Mouse (Mus musculus) central nervous system, embryonic 14 days (tissue): ENCODE results near the gene Prkaa1. TPM values are rescaled to one million over a fixed set of nuclear protein-coding genes. Genes with fewer than 3 reads are reported as not detected.

Source experiments
- polyA plus RNA-seq: library from polyadenylated mRNA; depleted of rRNA; stranded (reverse); fragments of >200 nt; gene quantifications from 2 replicates; pipeline ENCODE4 v1.2.3, GENCODE M21; 2012; rRNA removed

The Prkaa1 gene
- polyA plus RNA-seq, result 11.9 and 12.9 TPM in 2 replicates

DNA sequence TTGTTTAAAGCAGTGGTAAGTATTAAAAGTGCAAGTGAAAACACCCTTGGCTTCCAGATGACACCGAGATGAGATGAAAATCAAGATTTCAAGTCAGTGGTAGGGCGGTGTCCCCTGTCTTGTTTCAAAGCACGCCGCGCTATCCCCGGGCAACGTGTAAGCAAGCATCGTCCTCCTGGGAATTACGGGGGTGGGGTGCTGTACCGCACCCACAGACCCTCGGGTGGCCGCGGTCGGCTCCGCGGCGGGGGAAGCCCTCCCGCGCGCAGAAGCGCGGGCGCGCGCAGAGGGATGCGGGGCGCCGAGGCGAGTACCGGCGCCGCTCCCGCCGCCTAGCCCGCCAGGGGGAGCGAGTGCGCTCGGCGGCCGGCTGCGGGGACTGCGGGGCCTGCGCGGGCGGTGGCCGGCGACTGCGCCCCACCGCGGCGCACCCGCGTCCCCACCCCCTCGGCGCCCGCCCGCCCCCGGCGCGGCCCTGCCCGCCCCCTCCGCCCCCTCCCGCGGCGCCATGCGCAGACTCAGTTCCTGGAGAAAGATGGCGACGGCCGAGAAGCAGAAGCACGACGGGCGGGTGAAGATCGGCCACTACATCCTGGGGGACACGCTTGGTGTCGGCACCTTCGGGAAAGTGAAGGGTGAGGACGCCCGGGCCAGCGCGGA is at the start of gene Prkaa1:
Gene Prkaa1 (plus strand): TSS at position 501 of the 660 bp plus-strand sequence.

GRCm38 (mm10) chr15:5107686-5108654 is 35.7 kb upstream of the Prkaa1 start, which contains the start of gene Card6:
Gene Card6, minus strand, starts transcription at chr15:5108539.

GRCm38 (mm10) chr15:5116270-5117030 is 27.2 kb upstream of the Prkaa1 start, which contains the start of gene Rpl37:
Gene Rpl37, plus strand, starts transcription at chr15:5116645.

GRCm38 (mm10) chr15:5185366-5186292 is 42.0 kb downstream of the Prkaa1 start, which contains the start of gene Ttc33:
Gene Ttc33, plus strand, starts transcription at chr15:5185525.

Other genes starting within 250 kb of the Prkaa1 start
- gene Mroh2b, start 245.1 kb upstream of the Prkaa1 start, polyA plus RNA-seq, result not detected in 2 replicates
- 0.07 and 0.11 TPM in 2 replicates for gene C7, start 80.1 kb upstream of the Prkaa1 start, polyA plus RNA-seq
- 0.47 and 0.83 TPM in 2 replicates for gene Card6, start 35.3 kb upstream of the Prkaa1 start, polyA plus RNA-seq
- 1,467 and 1,687 TPM in 2 replicates for gene Rpl37, start 27.2 kb upstream of the Prkaa1 start, polyA plus RNA-seq
- gene Ttc33, start 41.7 kb downstream of the Prkaa1 start, polyA plus RNA-seq, result 27.8 and 30.3 TPM in 2 replicates
- gene Ptger4, start 100.3 kb downstream of the Prkaa1 start, polyA plus RNA-seq, result 0.72 and 1.7 TPM in 2 replicates